Mouse (Mus musculus): ENCODE data around the gene Otud6a. TPM values are rescaled to one million over a fixed set of nuclear protein-coding genes. Genes with fewer than 3 reads are reported as not detected.
A peak's percentile ranks its signal among the peaks of the same experiment; 100 is the strongest.

Gene Otud6a
- total and polyA plus RNA-seq, 3 experiments = not detected

GRCm38 (mm10) chrX:100475569-100476223, 46.9 kb downstream of the Otud6a start:
- no peaks in the 10 kb centered on the region for H3K27me3 ChIP-seq (ENCODE audit: control insufficient read depth in 1 of 2, insufficient read depth in 2 of 2, low read length in 2 of 2)
- peak; percentile 37 for DNase-seq (ENCODE audit: low read depth, low spot score)
- no peaks in the 10 kb centered on the region for H3K79me2 ChIP-seq (ENCODE audit: control insufficient read depth, insufficient read depth, low read length, poor library complexity)
- H3K27ac ChIP-seq (ENCODE audit: control insufficient read depth, low read depth, low read length) = no peak overlapping the region
- TF ChIP-seq E2F4 (IDR thresholded peaks at IDR 0.05; ENCODE audit: borderline replicate concordance, low read depth, low read length) (no peak), NELFE (IDR thresholded peaks at IDR 0.05; ENCODE audit: low read depth, low read length) (no peak), TAL1 (IDR thresholded peaks at IDR 0.05; ENCODE audit: low read length) (peak; percentile 13; the same call in 1 of the 2 replicates), JUND (IDR thresholded peaks at IDR 0.05; ENCODE audit: low read depth, low read length) (no peak), CTCF (IDR thresholded peaks at IDR 0.05 in 2 of 3, conservative IDR thresholded peaks at IDR 0.05 in 1 of 3; ENCODE audit: control insufficient read depth in 1 of 3, insufficient read depth in 1 of 3, low read depth in 2 of 3, low read length in 3 of 3, poor library complexity in 1 of 3, severe bottlenecking in 1 of 3) (no peak), CHD2 (IDR thresholded peaks at IDR 0.05; ENCODE audit: low read length) (no peak), RCOR1 (IDR thresholded peaks at IDR 0.05; ENCODE audit: low read depth, low read length) (no peak), GABPA (IDR thresholded peaks at IDR 0.05; ENCODE audit: low read depth, low read length) (no peak), MAX (IDR thresholded peaks at IDR 0.05; ENCODE audit: low read length) (no peak), ETS1 (IDR thresholded peaks at IDR 0.05; ENCODE audit: low read depth, low read length) (no peak), ZC3H11A (IDR thresholded peaks at IDR 0.05; ENCODE audit: low read depth, low read length) (no peak), KAT2A (conservative IDR thresholded peaks at IDR 0.05; ENCODE audit: low read depth, low read length) (no peak), POLR2A (IDR thresholded peaks at IDR 0.05; ENCODE audit: control insufficient read depth in 1 of 2, insufficient read depth in 1 of 2, low read depth in 1 of 2, low read length in 2 of 2, poor library complexity in 1 of 2) (no peak), RAD21 (IDR thresholded peaks at IDR 0.05; ENCODE audit: low read depth, low read length) (no peak), MAZ (IDR thresholded peaks at IDR 0.05; ENCODE audit: low read depth, low read length) (no peak), TBP (IDR thresholded peaks at IDR 0.05; ENCODE audit: low read depth, low read length) (no peak), EP300 (IDR thresholded peaks at IDR 0.05; ENCODE audit: low read depth in 1 of 2, low read length in 2 of 2) (peak; percentile 4 to 25; a peak in 1 of 4 replicates), MAFK (IDR thresholded peaks at IDR 0.05; ENCODE audit: borderline replicate concordance, low read depth, low read length) (no peak), BHLHE40 (IDR thresholded peaks at IDR 0.05; ENCODE audit: borderline replicate concordance, low read depth, low read length) (no peak), TCF12 (IDR thresholded peaks at IDR 0.05; ENCODE audit: low read depth, low read length) (peak; percentile 41; the same call in 1 of the 2 replicates), MXI1 (IDR thresholded peaks at IDR 0.05; ENCODE audit: low read depth, low read length) (no peak), GATA1 (IDR thresholded peaks at IDR 0.05; ENCODE audit: low read depth, low read length) (0 out of 2 replicates have a peak, but pooled peaks have one; percentile 43), ELF1 (IDR thresholded peaks at IDR 0.05; ENCODE audit: low read depth, low read length) (no peak), HCFC1 (IDR thresholded peaks at IDR 0.05; ENCODE audit: low read depth, low read length) (no peak), POLR2AphosphoS5 (IDR thresholded peaks at IDR 0.05; ENCODE audit: borderline replicate concordance, low read depth, low read length) (no peak), MEF2A (IDR thresholded peaks at IDR 0.05; ENCODE audit: extremely low read depth, insufficient replicate concordance, low read depth, low read length, poor library complexity, severe bottlenecking) (no peak), USF2 (IDR thresholded peaks at IDR 0.05; ENCODE audit: borderline replicate concordance in 1 of 2, insufficient read depth in 1 of 2, low read depth in 1 of 2, low read length in 2 of 2) (no peak)
- no peak overlapping the region for H3K4me3 ChIP-seq (ENCODE audit: control insufficient read depth in 1 of 2, insufficient read depth in 1 of 2, low read depth in 2 of 2, low read length in 2 of 2)
- no peak overlapping the region for H3K9ac ChIP-seq (ENCODE audit: control insufficient read depth, low read depth, low read length, poor library complexity, severe bottlenecking)
- H3K36me3 ChIP-seq (ENCODE audit: control insufficient read depth in 1 of 2, insufficient read depth in 2 of 2, low read length in 2 of 2) = peaks cover 0 to 5% of the 10 kb centered on the region in 2 experiments; a peak in 2 of 4 replicates
- peaks cover 6 to 13% of the 10 kb centered on the region in 2 experiments; a peak in 3 of 4 replicates for H3K4me1 ChIP-seq (ENCODE audit: control insufficient read depth in 1 of 2, insufficient read depth in 2 of 2, low read length in 2 of 2)
- H3K9me3 ChIP-seq (replicated peaks; ENCODE audit: insufficient read depth, low read length) = no peaks in the 10 kb centered on the region

Other genes starting within 250 kb of the Otud6a start
- 0.65 and 0.78 TPM in 2 replicates for gene Awat2, start 13.7 kb downstream of the Otud6a start, total RNA-seq (2012; rRNA removed)
- gene Awat2, start 13.7 kb downstream of the Otud6a start, polyA plus RNA-seq (2012; ENCODE audit: insufficient read depth in 1 of 2, insufficient read length in 2 of 2, low read depth in 1 of 2, low replicate concordance in 2 of 2, missing spikeins in 1 of 2) = under 1 TPM in 1 of 2 experiments, not detected in 1; 0.95 TPM
- 77.8 and 79.4 TPM in 2 replicates for gene Igbp1, start 65.3 kb downstream of the Otud6a start, total RNA-seq (2012; rRNA removed)
- 10 to 100 TPM in 1 of 2 experiments, not detected in 1; 92.1 TPM for gene Igbp1, start 65.3 kb downstream of the Otud6a start, polyA plus RNA-seq (2012; ENCODE audit: insufficient read depth in 1 of 2, insufficient read length in 2 of 2, low read depth in 1 of 2, low replicate concordance in 2 of 2, missing spikeins in 1 of 2)
- not detected in 2 replicates for gene Dgat2l6, start 95.8 kb downstream of the Otud6a start, total RNA-seq (2012; rRNA removed)
- not detected for gene Dgat2l6, start 95.8 kb downstream of the Otud6a start, polyA plus RNA-seq (2012; ENCODE audit: insufficient read depth in 1 of 2, insufficient read length in 2 of 2, low read depth in 1 of 2, low replicate concordance in 2 of 2, missing spikeins in 1 of 2)
- gene Awat1, start 143.2 kb downstream of the Otud6a start, total RNA-seq (2012; rRNA removed) = not detected in 2 replicates
- gene Awat1, start 143.2 kb downstream of the Otud6a start, polyA plus RNA-seq (2012; ENCODE audit: insufficient read depth in 1 of 2, insufficient read length in 2 of 2, low read depth in 1 of 2, low replicate concordance in 2 of 2, missing spikeins in 1 of 2) = not detected
- gene P2ry4, start 165.9 kb downstream of the Otud6a start, total RNA-seq (2012; rRNA removed) = not detected in 2 replicates
- not detected for gene P2ry4, start 165.9 kb downstream of the Otud6a start, polyA plus RNA-seq (2012; ENCODE audit: insufficient read depth in 1 of 2, insufficient read length in 2 of 2, low read depth in 1 of 2, low replicate concordance in 2 of 2, missing spikeins in 1 of 2)
- not detected in 2 replicates for gene Arr3, start 176.5 kb downstream of the Otud6a start, total RNA-seq (2012; rRNA removed)
- gene Arr3, start 176.5 kb downstream of the Otud6a start, polyA plus RNA-seq (2012; ENCODE audit: insufficient read depth in 1 of 2, insufficient read length in 2 of 2, low read depth in 1 of 2, low replicate concordance in 2 of 2, missing spikeins in 1 of 2) = not detected
- 30.2 and 31.1 TPM in 2 replicates for gene Kif4, start 196.7 kb downstream of the Otud6a start, total RNA-seq (2012; rRNA removed)
- gene Kif4, start 196.7 kb downstream of the Otud6a start, polyA plus RNA-seq (2012; ENCODE audit: insufficient read depth in 1 of 2, insufficient read length in 2 of 2, low read depth in 1 of 2, low replicate concordance in 2 of 2, missing spikeins in 1 of 2) = 100 to 1,000 TPM in 1 of 2 experiments, 10 to 100 TPM in 1; 35.2 to 153 TPM
- 41.3 and 41.9 TPM in 2 replicates for gene Pdzd11, start 197.6 kb downstream of the Otud6a start, total RNA-seq (2012; rRNA removed)
- gene Pdzd11, start 197.6 kb downstream of the Otud6a start, polyA plus RNA-seq (2012; ENCODE audit: insufficient read depth in 1 of 2, insufficient read length in 2 of 2, low read depth in 1 of 2, low replicate concordance in 2 of 2, missing spikeins in 1 of 2) = 10 to 100 TPM in 1 of 2 experiments, not detected in 1; 66.5 TPM

All from MEL (cell line).